Mouse (Mus musculus): ENCODE results near the gene Tfpi.

DNA sequence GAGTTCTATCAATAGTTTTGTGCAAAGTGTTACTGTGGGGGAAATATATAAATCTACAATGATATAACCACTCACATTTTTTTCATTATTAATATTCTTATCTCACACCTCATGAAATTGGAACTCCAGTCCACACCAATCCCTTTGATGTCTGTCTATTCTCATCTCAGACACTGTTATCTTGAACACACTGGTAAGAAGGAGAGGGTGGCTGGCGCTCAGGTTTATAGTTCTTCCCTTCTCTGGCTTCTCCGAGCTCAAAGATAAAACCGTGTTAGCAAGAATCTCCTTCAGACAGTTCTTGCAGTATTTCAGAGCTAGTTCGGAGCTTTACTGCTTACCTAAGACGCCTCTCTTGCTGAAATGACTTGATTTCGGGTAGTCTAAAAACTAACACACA, 19.4 kb downstream of the Tfpi start:
- TF ChIP-seq CTCF (IDR thresholded peaks at IDR 0.05; ENCODE audit: borderline replicate concordance, control insufficient read depth, extremely low read depth, insufficient read depth, low read length, poor library complexity) (no peak), POLR2A (IDR thresholded peaks at IDR 0.05; ENCODE audit: control insufficient read depth, extremely low read depth, insufficient read depth, low read length, poor library complexity) (no peak)

Measured in thymus, adult 2 months (tissue).